Mouse (Mus musculus): ENCODE measurements at regions not wholly inside any gene's neighbourhood (a gene's known extent, or its start where the extent isn't known, plus 50 kb on each side); places are given as distances from the start of the nearest gene placed in this dataset.
"Not testable (repeated sequence)": the region's sequence is repeated elsewhere in the genome, so short reads cannot be mapped to it uniquely, and the experiment has no call there.

- no peak overlapping the region for H3K27ac ChIP-seq (ENCODE audit: insufficient read depth, low read length)
- TF ChIP-seq POLR2A (IDR thresholded peaks at IDR 0.05; ENCODE audit: extremely low read depth, insufficient read depth, low read length) (no peak), CTCF (IDR thresholded peaks at IDR 0.05; ENCODE audit: extremely low read depth, insufficient read depth, low read length) (no peak)
- no peak overlapping the region for H3K4me3 ChIP-seq (ENCODE audit: insufficient read depth, low read length)
- H3K4me1 ChIP-seq (ENCODE audit: control insufficient read depth, insufficient read depth, low read length): no peaks in the 10 kb centered on the region
Measured at GRCm38 (mm10) chr13:4935940-4936339, 327.0 kb upstream of the Akr1e1 start.

GRCm38 (mm10) chr13:4939849-4940248, 330.9 kb upstream of the Akr1e1 start:
- Histone ChIP-seq H3K4me1 (ENCODE audit: control insufficient read depth, insufficient read depth, low read length) (no peaks in the 10 kb centered on the region), H3K4me3 (ENCODE audit: insufficient read depth, low read length) (no peak overlapping the region), H3K27ac (ENCODE audit: insufficient read depth, low read length) (no peak overlapping the region)
- TF ChIP-seq POLR2A (IDR thresholded peaks at IDR 0.05; ENCODE audit: extremely low read depth, insufficient read depth, low read length) (no peak), CTCF (IDR thresholded peaks at IDR 0.05; ENCODE audit: extremely low read depth, insufficient read depth, low read length) (no peak)

- not testable (repeated sequence) for H3K4me3 ChIP-seq (ENCODE audit: insufficient read depth, low read length); H3K27ac ChIP-seq (ENCODE audit: insufficient read depth, low read length); H3K4me1 ChIP-seq (ENCODE audit: control insufficient read depth, insufficient read depth, low read length)
Measured at GRCm38 (mm10) chr13:4942490-4942889, 333.5 kb upstream of the Akr1e1 start.

DNA sequence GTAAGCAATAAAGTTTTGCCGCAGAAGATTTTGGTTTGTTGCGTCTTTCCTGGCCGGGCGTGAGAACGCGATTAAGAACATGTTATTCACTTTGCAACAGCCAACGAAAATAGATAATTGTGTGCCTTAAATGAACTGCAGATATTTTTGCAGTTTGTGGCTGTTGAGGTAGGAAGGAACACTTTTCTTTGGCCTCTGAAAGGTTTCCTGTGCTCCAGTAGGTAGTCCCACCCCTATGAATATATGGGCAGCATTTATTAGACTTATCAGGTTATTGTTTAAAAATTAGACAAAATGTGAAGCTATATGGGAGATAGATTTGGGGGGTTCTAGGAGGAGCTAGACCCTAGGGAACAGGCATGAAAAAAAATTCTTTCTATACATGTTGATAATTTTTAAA, 334.1 kb upstream of the Akr1e1 start:
- H3K4me3 ChIP-seq (ENCODE audit: insufficient read depth, low read length): peak overlapping the region; percentile 30; the same call in 1 of the 2 replicates
- TF ChIP-seq CTCF (IDR thresholded peaks at IDR 0.05; ENCODE audit: extremely low read depth, insufficient read depth, low read length) (no peak), POLR2A (IDR thresholded peaks at IDR 0.05; ENCODE audit: extremely low read depth, insufficient read depth, low read length) (no peak)
- no peaks in the 10 kb centered on the region for H3K4me1 ChIP-seq (ENCODE audit: control insufficient read depth, insufficient read depth, low read length)
- H3K27ac ChIP-seq (ENCODE audit: insufficient read depth, low read length): no peak overlapping the region

GRCm38 (mm10) chr13:4955384-4955783, 346.4 kb upstream of the Akr1e1 start:
- H3K4me1 ChIP-seq (ENCODE audit: control insufficient read depth, insufficient read depth, low read length): no peaks in the 10 kb centered on the region
- H3K4me3 ChIP-seq (ENCODE audit: insufficient read depth, low read length): no peak overlapping the region
- TF ChIP-seq CTCF (IDR thresholded peaks at IDR 0.05; ENCODE audit: extremely low read depth, insufficient read depth, low read length): no peak
- TF ChIP-seq POLR2A (IDR thresholded peaks at IDR 0.05; ENCODE audit: extremely low read depth, insufficient read depth, low read length): no peak
- no peak overlapping the region for H3K27ac ChIP-seq (ENCODE audit: insufficient read depth, low read length)

DNA sequence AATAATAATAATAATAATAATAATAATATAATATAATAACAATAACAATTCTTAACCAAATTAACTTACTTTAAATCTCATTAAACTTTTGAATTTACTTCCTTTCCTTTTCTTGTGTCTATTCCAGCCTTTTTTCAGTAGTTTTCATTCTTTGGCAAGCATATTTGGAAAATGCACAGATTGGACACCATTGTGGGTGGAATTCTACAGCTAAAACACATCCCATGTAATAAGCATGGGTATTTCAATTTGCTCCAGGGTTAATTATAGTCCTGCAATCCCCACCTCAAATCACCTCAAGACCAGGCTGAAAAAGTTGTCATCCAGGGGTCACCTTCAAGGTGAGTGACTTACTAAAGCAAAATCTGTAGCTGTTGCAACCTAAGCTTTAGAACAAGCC, 355.9 kb upstream of the Akr1e1 start:
- H3K27ac ChIP-seq (ENCODE audit: insufficient read depth, low read length): no peak overlapping the region

GRCm38 (mm10) chr13:4970081-4970892, 361.3 kb upstream of the Akr1e1 start:
- no peak overlapping the region for H3K27ac ChIP-seq (ENCODE audit: insufficient read depth, low read length)
- no peak overlapping the region for H3K4me3 ChIP-seq (ENCODE audit: insufficient read depth, low read length)
- no peaks in the 10 kb centered on the region for H3K4me1 ChIP-seq (ENCODE audit: control insufficient read depth, insufficient read depth, low read length)
- TF ChIP-seq POLR2A (IDR thresholded peaks at IDR 0.05; ENCODE audit: extremely low read depth, insufficient read depth, low read length) (no peak), CTCF (IDR thresholded peaks at IDR 0.05; ENCODE audit: extremely low read depth, insufficient read depth, low read length) (no peak)

More for the DNA sequence above, 355.9 kb upstream of the Akr1e1 start:
- Histone ChIP-seq H3K4me1 (ENCODE audit: control insufficient read depth, insufficient read depth, low read length) (no peaks in the 10 kb centered on the region), H3K4me3 (ENCODE audit: insufficient read depth, low read length) (no peak overlapping the region)
- TF ChIP-seq POLR2A (IDR thresholded peaks at IDR 0.05; ENCODE audit: extremely low read depth, insufficient read depth, low read length): no peak
- TF ChIP-seq CTCF (IDR thresholded peaks at IDR 0.05; ENCODE audit: extremely low read depth, insufficient read depth, low read length): no peak

- Histone ChIP-seq H3K4me3 (ENCODE audit: insufficient read depth, low read length) (no peak overlapping the region), H3K4me1 (ENCODE audit: control insufficient read depth, insufficient read depth, low read length) (no peaks in the 10 kb centered on the region), H3K27ac (ENCODE audit: insufficient read depth, low read length) (no peak overlapping the region)
- TF ChIP-seq CTCF (IDR thresholded peaks at IDR 0.05; ENCODE audit: extremely low read depth, insufficient read depth, low read length) (no peak), POLR2A (IDR thresholded peaks at IDR 0.05; ENCODE audit: extremely low read depth, insufficient read depth, low read length) (no peak)
Measured at GRCm38 (mm10) chr13:4971472-4972067, 362.6 kb upstream of the Akr1e1 start.

GRCm38 (mm10) chr13:4992876-4993275, 383.9 kb upstream of the Akr1e1 start:
- no peak for TF ChIP-seq CTCF (IDR thresholded peaks at IDR 0.05; ENCODE audit: extremely low read depth, insufficient read depth, low read length)
- no peak for TF ChIP-seq POLR2A (IDR thresholded peaks at IDR 0.05; ENCODE audit: extremely low read depth, insufficient read depth, low read length)
- Histone ChIP-seq H3K4me3 (ENCODE audit: insufficient read depth, low read length) (no peak overlapping the region), H3K27ac (ENCODE audit: insufficient read depth, low read length) (no peak overlapping the region), H3K4me1 (ENCODE audit: control insufficient read depth, insufficient read depth, low read length) (no peaks in the 10 kb centered on the region)

- H3K4me1 ChIP-seq (ENCODE audit: control insufficient read depth, insufficient read depth, low read length): no peaks in the 10 kb centered on the region
- H3K4me3 ChIP-seq (ENCODE audit: insufficient read depth, low read length): no peak overlapping the region
- H3K27ac ChIP-seq (ENCODE audit: insufficient read depth, low read length): no peak overlapping the region
- no peak for TF ChIP-seq CTCF (IDR thresholded peaks at IDR 0.05; ENCODE audit: extremely low read depth, insufficient read depth, low read length)
- no peak for TF ChIP-seq POLR2A (IDR thresholded peaks at IDR 0.05; ENCODE audit: extremely low read depth, insufficient read depth, low read length)
Measured at GRCm38 (mm10) chr13:5008296-5008695, 399.3 kb upstream of the Akr1e1 start.
